ENCODE assay signal across 8 mouse cellular contexts in genomic region chr11:62457891-62458270, GRCm38 (mm10). TPM values are rescaled to one million over a fixed set of nuclear protein-coding genes. Genes with fewer than 3 reads are reported as not detected.
DNase-seq lines count a peak whose midpoint lies in the region; ATAC-seq and TF ChIP-seq lines count a peak whose summit lies in the region.

No protein-coding gene starts in this region.

- peaks cover 51% of the 10 kb centered on the region for H3K4me1 ChIP-seq in erythroblast, embryonic 14.5 days (ENCODE audit: control insufficient read depth)
- H3K4me1 ChIP-seq in testis, adult 2 months (ENCODE audit: control insufficient read depth, insufficient read depth, low read length), result no peaks in the 10 kb centered on the region; the same call in 1 of the 2 replicates
- H3K4me1 ChIP-seq in intestine, postnatal 0 days (replicated peaks; ENCODE audit: control insufficient read depth, insufficient read depth, low read length), result no peaks in the 10 kb centered on the region
- peaks cover 2% of the 10 kb centered on the region; the same call in 1 of the 2 replicates for H3K4me1 ChIP-seq in olfactory bulb, adult 2 months (ENCODE audit: control insufficient read depth, insufficient read depth, low read length)

- peak overlapping the region; percentile 73 for H3K4me3 ChIP-seq in erythroblast, embryonic 14.5 days (replicated peaks)
- peak overlapping the region; percentile 97 for H3K4me3 ChIP-seq in testis, adult 2 months (ENCODE audit: control insufficient read depth, low read depth, low read length)
- peak overlapping the region; percentile 98 for H3K4me3 ChIP-seq in intestine, postnatal 0 days (ENCODE audit: low read depth, low read length)
- H3K4me3 ChIP-seq in olfactory bulb, adult 2 months (ENCODE audit: insufficient read depth, low read depth, low read length), result peak overlapping the region; percentile 73

- no peak for TF ChIP-seq POLR2A in testis, adult 2 months (IDR thresholded peaks at IDR 0.05; ENCODE audit: control insufficient read depth, low read depth, low read length)
- TF ChIP-seq POLR2A in olfactory bulb, adult 2 months (IDR thresholded peaks at IDR 0.05; ENCODE audit: insufficient read depth, low read depth, low read length), result no peak

- no peak for TF ChIP-seq CTCF in testis, adult 2 months (IDR thresholded peaks at IDR 0.05; ENCODE audit: control insufficient read depth, insufficient read depth, insufficient replicate concordance, low read depth, low read length)
- no peak for TF ChIP-seq CTCF in intestine, postnatal 0 days (IDR thresholded peaks at IDR 0.05; ENCODE audit: low read depth)
- TF ChIP-seq CTCF in olfactory bulb, adult 2 months (IDR thresholded peaks at IDR 0.05; ENCODE audit: insufficient read depth, low read depth, low read length), result no peak

- peak overlapping the region; percentile 86 for H3K27ac ChIP-seq in testis, adult 2 months (ENCODE audit: control insufficient read depth, insufficient read depth, low read depth, low read length)
- H3K27ac ChIP-seq in intestine, postnatal 0 days (ENCODE audit: low read depth, low read length), result peak overlapping the region; percentile 99
- peak overlapping the region; percentile 70 for H3K27ac ChIP-seq in olfactory bulb, adult 2 months (ENCODE audit: insufficient read depth, low read depth, low read length)

- no peak for ATAC-seq in erythroblast, adult 5-6 weeks (replicated peaks; ENCODE audit: low FRiP score, poor library complexity, severe bottlenecking)
- no peak for ATAC-seq in intestine, postnatal 0 days
- ATAC-seq in granulocyte monocyte progenitor cell, adult 5-6 weeks (replicated peaks; ENCODE audit: poor library complexity, severe bottlenecking), result no peak

- WGBS in intestine, postnatal 0 days, result under 1% methylated on average over 18 of the region's 18 CpGs
- WGBS in olfactory bulb, adult 2 months, result under 1% methylated on average over 18 of the region's 18 CpGs

- H3K36me3 ChIP-seq in erythroblast, embryonic 14.5 days (ENCODE audit: control insufficient read depth), result peaks cover 11% of the 10 kb centered on the region
- no peaks in the 10 kb centered on the region for H3K36me3 ChIP-seq in testis, adult 2 months (ENCODE audit: control insufficient read depth, insufficient read depth, low read length)
- H3K36me3 ChIP-seq in intestine, postnatal 0 days (ENCODE audit: control insufficient read depth, insufficient read depth), result no peaks in the 10 kb centered on the region

- no peak for DNase-seq in testis, postnatal 14 days (ENCODE audit: low spot score)
- no peak for DNase-seq in ovary, postnatal 14 days (ENCODE audit: low spot score)

- peak overlapping the region; percentile 99 for H3K9ac ChIP-seq in intestine, postnatal 0 days (ENCODE audit: low read depth, low read length)

- H3K27me3 ChIP-seq in erythroblast, embryonic 14.5 days (ENCODE audit: control insufficient read depth), result no peaks in the 10 kb centered on the region
- H3K27me3 ChIP-seq in testis, adult 2 months (ENCODE audit: control insufficient read depth, insufficient read depth, low read length), result no peaks in the 10 kb centered on the region
- H3K27me3 ChIP-seq in intestine, postnatal 0 days (replicated peaks; ENCODE audit: control insufficient read depth, insufficient read depth, low read length), result no peaks in the 10 kb centered on the region

- peak overlapping the region; percentile 96 for H3K4me2 ChIP-seq in intestine, postnatal 0 days (replicated peaks; ENCODE audit: low read depth)

- no peaks in the 10 kb centered on the region for H3K9me3 ChIP-seq in erythroblast, embryonic 14.5 days (ENCODE audit: control insufficient read depth, low read length)
- no peaks in the 10 kb centered on the region for H3K9me3 ChIP-seq in intestine, postnatal 0 days (ENCODE audit: control insufficient read depth)

RNA-seq across cellular contexts. Expression of gene Pigl, which starts 0.4 kb away (rescaled TPM):
- 0.11 and 0.21 TPM in 2 replicates for polyA plus RNA-seq in erythroblast, embryonic 14.5 days (2012)
- 0.38 and 2.5 TPM in 2 replicates for total RNA-seq in erythroblast, adult 5-6 weeks (2015; ENCODE audit: low replicate concordance)
- 1.1 TPM in 2 replicates for total RNA-seq in erythroblast, adult 5-6 weeks (2017; ENCODE audit: low replicate concordance)
- polyA plus RNA-seq in testis, adult 2 months (2012; rRNA removed), result 5.7 and 5.8 TPM in 2 replicates
- polyA plus RNA-seq in intestine, postnatal 0 days (2015; fragmentation: Nextera tagmentation; extraction: Ambion mirVana), result 8.3 and 8.9 TPM in 2 replicates
- polyA plus RNA-seq in olfactory bulb, adult 2 months (2012; ENCODE audit: insufficient read depth, insufficient read length, low replicate concordance, missing spikeins), result not detected in 2 replicates
- total RNA-seq in granulocyte monocyte progenitor cell, adult 5-6 weeks (2014; fragmentation: Nextera tagmentation), result 4.7 and 12.2 TPM in 2 replicates
- total RNA-seq in granulocyte monocyte progenitor cell, adult 5-6 weeks (2017), result 2.5 and 3.6 TPM in 2 replicates

RNA-seq across cellular contexts. Expression of gene Ncor1, which starts 0.5 kb away (rescaled TPM):
- 8.1 and 11.7 TPM in 2 replicates for polyA plus RNA-seq in erythroblast, embryonic 14.5 days (2012)
- 149 and 283 TPM in 2 replicates for total RNA-seq in erythroblast, adult 5-6 weeks (2015; ENCODE audit: low replicate concordance)
- total RNA-seq in erythroblast, adult 5-6 weeks (2017; ENCODE audit: low replicate concordance), result 146 and 152 TPM in 2 replicates
- 73.7 and 76.2 TPM in 2 replicates for polyA plus RNA-seq in testis, adult 2 months (2012; rRNA removed)
- polyA plus RNA-seq in intestine, postnatal 0 days (2015; fragmentation: Nextera tagmentation; extraction: Ambion mirVana), result 114 and 140 TPM in 2 replicates
- 538 TPM in 1 of 2 replicates, not detected in the other for polyA plus RNA-seq in olfactory bulb, adult 2 months (2012; ENCODE audit: insufficient read depth, insufficient read length, low replicate concordance, missing spikeins)
- 289 and 349 TPM in 2 replicates for total RNA-seq in granulocyte monocyte progenitor cell, adult 5-6 weeks (2014; fragmentation: Nextera tagmentation)
- 267 and 271 TPM in 2 replicates for total RNA-seq in granulocyte monocyte progenitor cell, adult 5-6 weeks (2017)
